Mouse (Mus musculus) kidney, postnatal 14 days (tissue): Measurements from ENCODE around the gene Mylk4.

ENCODE experiments used
- DNase-seq: peaks from one replicate; pipeline ENCODE4 v3.0.0; 2022; ENCODE audit warnings: mixed read lengths

Gene Mylk4

DNA sequence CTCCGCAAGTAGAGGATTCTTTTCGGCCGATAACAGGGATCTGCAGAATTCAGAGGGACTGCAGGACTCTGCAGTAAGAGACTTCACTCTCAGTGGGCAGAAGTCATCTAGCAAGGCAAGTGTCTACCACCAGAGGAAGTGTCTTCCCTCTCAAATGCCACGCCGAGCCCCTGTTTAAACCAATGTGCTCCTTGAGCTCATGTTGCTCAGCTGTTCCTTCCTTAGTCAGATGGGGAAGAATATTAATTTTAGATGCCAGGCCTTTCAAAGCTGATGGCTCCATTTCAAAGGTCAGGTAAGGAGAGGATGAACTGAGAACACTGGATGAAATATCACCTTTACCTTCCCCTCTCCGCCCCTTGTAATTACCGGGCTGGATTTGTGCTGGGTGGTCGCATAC lies at the start of gene Mylk4:
Mylk4 (minus strand) TSS at position 139 of the 400 bp plus-strand sequence.
- DNase-seq: no peak

DNA sequence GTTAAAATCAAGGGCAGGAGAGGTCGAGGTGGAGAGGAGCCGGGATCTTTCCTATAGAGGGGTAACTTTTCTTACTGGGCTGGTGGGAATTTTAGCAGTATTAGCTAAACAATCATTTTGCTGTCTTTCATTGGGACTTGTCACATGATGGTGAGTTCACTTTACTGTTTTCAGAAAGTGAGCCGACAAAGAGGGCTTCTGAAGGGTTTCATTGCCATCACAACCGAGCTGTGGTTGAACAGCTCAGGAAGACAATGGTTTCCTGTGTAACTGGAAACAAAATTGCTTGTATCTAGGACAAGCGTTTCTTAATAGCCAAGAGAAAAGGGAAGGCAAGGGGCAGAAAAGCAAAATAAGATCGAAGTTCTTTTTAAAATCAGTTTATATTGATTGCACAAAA lies 49.5 kb upstream of the Mylk4 start:
- no peak for DNase-seq

DNA sequence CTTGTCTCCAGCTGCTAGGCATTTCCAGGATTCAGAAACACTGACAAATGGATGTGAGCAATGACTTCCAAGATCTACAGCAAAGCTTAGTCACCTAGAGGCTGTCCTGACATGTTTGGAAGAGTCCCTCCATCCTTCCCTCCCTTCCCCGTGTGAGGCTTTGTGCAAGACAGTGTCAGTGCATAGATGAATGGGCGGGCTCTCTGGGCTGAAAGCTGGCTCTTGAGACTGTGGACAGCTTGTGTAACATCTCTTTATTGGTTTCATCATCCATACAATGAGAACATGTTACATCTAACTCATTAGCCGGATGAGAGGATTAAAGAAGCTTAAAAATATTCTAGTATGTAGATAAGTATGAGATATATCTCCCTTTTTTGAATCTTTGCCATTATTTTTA lies 49.0 kb upstream of the Mylk4 start:
- DNase-seq: no peak

DNA sequence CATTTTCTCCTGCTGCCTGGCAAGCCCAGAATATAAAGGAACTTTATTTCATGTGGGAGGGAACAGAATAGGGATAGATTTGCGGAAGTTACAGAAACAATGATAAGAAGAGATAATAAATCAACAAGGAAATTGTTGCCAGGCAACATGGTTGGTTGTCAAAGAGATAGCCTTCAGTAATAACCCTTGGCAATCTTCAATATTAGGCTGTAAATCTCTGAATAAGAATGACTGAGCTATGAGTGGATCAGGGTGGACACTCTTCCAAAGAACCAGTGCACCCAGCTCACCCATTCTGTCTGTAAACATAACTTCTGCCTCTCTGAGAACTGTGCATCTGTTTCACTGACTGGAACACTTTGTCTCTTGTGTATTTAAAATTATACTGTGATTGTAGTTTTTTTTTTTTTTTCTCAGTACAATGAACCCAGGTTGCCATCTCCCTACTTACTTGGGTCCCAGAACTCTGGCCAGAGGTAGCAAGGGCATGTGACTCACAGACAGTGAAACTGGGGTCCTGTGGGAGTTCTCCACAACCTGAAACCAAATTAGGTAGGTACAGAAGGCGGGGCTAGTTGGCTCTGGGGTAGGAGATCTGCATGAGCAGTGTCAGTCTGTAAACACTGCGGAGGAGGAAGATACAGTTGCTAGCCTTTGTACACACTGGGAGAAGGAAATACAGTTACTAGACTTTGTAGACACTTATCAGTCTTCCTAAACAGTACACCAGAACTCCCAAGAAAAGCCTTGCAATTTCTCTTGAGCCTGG lies 47.9 kb upstream of the Mylk4 start:
- no peak for DNase-seq

DNA sequence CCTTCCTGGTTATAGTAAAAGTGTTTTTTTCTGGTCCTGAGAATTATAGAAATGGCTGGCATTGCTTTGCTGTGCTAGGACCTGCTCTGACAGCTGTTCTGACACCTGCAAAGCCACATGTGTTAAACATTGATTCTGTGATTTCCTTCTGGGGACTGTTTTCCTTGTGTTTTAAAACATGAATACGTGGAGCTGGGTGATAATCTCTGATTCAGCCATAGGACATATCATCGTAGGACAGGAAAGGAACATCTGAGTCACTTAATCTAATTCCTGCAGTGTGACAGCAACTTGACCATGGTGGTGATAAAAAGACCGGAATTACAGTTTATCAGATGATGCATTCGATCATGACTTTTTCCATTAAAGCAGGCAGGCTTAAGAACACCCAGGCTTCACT lies 45.1 kb upstream of the Mylk4 start:
- DNase-seq: no peak

DNA sequence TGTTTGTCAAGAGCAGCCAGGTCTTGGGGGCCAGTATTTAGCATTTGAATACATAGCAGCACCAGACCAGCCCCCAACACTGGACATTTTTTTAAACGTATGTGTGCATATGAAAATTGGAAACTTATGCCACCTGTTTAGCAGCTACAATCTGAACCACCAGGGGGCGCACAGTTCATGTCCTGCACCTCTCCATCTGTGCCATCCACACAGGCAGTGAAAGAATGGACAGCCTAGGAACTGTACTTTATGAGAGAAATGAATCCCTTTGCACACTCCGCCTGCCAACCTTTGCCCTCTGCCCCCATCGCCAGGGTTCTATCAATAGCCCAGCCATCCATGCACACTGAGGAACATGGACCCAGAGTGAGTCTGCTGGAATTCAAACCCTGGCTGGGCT lies 44.2 kb upstream of the Mylk4 start:
- peak; percentile 48 for DNase-seq

DNA sequence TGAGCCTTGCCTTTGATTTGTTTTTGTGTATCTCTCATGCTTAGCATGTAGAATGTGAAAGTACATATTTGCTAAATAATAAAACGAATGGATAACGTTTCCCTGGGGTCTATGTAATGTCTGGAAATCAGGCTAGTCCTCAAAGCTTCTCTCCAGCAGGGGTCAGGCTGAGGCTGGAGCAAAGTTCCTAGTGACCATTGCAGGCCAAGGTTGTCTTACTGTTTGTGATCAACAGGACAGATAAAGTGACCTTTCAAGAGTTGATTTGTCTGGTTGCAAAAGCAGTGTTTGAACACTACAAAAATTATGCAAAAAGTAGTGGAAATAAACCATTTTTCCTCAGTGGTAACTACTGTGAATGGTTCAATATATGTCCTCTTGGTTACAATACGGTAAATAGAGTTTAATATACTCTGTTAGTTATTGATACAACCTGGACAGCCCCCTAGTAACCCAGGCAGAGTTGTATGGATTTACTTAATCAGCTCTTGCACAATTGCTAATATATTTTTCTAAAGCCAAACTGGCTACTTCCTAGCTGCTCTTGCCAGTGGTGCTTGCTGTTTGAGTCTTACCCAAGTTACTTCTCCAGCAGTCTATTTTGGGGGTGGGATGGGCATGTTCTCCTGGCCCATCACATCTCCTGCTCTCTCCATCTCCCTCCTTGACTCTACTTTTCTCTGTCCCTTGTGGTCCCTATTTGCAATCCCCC lies 43.5 kb upstream of the Mylk4 start:
- no peak for DNase-seq

DNA sequence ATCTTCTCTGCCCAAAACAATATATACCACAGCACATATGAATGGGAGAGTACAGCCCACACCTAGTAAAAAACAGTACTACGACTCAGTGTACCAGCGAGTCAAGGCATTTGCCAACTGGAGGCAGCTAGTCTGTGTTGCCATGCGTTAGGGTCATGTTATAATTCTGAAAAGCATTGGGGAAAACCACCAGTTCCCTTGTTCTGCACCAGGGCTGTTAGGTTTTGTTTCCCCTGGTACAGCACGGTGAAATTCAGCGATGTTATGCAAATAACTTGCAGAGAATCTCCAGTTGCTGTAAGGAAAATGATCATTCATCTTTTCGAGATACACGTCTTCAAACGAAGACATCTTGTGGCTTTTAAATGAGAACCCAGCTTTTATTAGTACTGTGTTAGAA lies 41.8 kb upstream of the Mylk4 start:
- DNase-seq: no peak

DNA sequence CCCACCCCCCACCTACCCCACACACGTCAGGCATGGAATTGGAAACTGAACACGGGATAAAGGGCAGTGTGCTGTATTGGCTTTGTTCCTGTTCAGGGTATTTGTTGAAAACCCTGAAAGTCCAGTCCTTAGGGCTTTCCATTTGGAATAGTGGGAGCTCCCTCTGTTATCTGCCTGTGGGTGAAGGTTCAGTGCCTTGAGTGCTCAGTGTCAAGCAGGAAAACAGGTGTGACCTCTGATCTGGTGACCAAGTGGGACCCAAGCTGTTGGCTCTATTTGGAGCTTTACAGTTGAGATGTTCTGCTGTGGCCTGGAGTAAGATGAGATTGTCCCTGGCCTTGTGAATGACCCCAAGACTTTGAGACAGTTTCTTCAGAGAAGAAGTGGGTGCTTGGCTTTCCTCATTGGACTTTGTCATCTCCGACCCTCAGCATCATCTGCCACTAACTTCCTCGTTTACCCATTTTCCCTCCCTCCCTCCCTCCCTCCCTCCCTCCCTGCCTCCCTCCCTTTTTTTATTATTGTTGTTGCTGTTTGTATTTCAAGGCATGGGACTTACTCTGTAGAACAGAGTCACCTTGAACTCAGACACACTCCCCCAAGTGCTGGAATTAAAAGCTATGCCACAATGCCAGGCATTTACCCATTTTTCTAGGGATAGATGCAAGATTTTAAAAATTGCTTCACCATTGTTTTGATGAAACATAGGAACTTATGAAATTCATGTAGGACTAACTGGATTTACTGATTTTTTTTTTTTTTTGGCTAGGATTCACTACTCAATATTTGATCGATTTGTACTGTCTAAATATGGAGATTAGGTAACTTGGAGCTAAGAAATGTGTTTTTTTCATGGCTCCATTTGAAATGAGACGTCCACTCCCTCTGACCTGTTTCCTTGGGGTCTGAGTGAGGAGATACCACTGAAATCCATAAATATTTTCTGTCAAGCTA lies 40.9 kb upstream of the Mylk4 start:
- DNase-seq: no peak

DNA sequence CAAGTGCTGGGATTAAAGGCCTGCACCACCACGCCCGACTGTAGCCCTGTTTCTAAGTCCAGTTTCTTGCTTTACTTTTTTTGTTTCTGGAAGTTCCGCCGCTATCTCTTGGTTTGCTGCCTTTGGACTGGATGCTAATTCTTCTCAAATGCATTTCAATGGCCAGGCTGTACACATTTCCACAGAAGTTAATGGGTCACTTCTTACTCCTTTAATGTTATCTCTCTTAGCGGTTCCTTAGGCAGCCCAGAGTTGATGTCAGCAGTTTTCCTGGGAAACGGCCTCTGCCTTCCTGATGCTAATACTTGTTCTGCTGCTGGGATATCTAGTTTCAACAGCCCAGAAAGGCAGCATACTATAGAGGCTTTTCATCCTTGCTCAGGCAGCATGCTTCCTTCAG lies 39.4 kb upstream of the Mylk4 start:
- no peak for DNase-seq

DNA sequence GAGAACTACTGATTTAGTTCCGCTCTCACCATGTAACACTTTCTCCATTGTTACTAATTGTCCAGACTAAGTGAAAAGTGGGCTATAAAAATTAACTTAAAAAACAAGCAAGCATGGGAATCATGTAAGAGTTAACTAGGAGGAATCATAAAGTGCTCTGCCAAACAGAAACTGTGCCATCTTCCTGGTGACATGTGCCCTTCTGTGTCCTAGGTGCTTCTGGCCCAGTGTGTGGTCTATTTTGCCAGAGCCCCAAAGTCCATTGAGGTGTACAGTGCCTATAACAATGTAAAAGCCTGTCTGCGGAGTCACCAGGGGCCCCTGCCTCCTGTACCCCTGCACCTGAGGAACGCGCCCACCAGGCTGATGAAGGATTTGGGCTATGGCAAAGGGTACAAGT lies 37.9 kb upstream of the Mylk4 start:
- no peak for DNase-seq

DNA sequence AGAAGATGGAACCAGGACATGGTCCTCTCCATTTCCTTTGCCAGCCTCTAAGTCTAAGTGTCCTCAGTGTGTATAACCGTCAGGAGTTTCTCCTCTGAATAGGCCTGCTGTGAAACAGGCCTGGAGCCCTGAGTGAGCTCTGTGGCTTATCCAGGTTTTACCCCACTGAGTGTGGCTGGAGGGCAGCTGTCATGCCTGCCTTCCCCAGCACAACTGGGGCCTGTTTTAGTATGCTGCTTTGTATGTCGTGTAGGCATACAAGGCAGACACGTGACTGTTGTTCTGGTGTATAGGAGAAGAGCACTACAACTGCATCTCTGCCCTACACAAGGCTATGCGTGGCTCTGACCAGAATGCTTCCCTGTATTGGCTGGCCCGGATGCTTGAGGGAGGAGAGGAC lies 36.2 kb upstream of the Mylk4 start:
- DNase-seq: no peak

DNA sequence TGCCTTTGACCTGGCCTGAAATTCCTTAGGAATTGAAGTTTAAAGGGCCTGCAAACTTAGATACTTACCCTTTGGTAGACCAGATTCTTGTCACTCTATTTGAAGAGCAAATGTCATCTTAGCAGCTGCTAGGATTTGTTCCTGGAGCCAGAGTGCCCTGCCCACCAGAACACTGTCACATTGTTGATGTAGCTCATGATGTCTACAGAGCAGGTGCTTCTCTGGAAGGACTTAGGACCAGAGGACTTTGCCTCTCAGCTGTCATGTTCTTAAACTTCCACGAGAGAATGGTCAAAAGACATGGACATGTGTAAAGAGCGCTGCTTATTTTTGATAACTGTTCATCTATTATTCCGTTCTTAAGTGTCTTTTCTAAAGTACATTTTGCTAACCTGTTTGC lies 35.5 kb upstream of the Mylk4 start:
- no peak for DNase-seq

DNA sequence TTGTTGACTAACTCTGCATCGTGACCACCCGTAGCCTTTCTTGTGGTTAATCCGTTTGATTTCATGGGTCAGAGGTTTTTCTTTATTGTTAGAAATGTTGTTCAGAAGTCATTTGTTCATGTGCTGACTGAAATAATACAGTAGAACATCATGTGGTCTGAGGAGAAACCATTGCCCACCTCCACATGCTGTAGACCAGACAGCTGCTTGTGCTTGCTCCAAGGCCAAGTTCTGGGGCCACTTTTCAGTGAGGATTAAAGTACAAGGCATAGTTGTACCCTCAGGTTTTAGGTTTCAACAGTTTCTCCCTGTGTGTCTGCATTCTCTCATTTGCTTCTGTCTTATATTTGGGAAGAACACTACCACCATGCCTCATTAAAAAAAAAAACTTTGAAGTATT lies 23.9 kb upstream of the Mylk4 start:
- no peak for DNase-seq

DNA sequence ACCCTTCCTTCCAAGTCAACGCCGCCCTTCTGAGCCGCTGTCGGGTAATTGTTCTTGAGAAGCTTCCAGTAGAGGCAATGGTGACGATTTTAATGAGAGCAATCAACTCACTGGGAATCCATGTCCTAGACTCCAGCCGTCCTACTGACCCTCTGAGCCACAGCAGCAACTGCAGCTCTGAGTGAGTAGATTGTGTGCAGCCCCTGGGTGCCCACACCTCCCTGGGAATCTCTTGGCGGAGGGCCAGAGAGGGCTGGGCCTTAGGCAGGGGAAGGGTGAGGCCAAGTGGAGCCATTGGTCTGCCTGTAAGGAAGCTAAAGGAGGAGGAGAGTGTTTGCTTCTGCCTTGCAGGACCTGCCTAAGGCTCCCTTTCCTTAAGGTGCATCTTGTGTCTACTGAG lies 23.1 kb upstream of the Mylk4 start:
- DNase-seq: no peak

DNA sequence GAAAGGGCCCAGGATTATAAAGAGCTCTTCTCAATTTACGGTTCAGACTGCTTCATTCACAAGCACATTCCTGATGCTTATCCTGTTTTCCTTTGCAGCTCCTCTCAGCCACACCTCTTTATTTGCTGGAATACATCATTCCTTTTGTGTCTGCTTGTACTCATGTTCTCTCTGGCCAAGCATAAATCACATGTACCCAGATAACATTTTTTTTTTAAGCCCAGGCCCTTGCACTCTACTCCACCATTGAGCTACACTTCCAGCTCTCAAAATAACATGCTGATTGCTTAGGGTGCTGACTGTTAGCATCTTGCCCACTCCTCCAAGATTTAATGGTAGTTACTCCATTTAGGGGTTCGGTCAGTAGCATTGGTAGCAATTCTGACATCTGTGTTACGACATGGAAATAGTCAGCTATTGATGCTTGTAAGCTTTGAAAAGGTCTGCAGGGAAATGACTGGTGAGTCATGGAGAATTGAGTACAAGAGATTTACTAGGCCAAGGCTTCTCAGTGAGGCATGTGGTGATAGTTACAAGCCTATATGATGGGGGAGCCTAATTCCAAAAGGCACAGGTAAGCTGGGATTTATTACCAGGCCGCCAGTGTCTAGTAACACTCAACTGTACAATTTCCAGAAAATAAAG lies 20.1 kb upstream of the Mylk4 start:
- no peak for DNase-seq

DNA sequence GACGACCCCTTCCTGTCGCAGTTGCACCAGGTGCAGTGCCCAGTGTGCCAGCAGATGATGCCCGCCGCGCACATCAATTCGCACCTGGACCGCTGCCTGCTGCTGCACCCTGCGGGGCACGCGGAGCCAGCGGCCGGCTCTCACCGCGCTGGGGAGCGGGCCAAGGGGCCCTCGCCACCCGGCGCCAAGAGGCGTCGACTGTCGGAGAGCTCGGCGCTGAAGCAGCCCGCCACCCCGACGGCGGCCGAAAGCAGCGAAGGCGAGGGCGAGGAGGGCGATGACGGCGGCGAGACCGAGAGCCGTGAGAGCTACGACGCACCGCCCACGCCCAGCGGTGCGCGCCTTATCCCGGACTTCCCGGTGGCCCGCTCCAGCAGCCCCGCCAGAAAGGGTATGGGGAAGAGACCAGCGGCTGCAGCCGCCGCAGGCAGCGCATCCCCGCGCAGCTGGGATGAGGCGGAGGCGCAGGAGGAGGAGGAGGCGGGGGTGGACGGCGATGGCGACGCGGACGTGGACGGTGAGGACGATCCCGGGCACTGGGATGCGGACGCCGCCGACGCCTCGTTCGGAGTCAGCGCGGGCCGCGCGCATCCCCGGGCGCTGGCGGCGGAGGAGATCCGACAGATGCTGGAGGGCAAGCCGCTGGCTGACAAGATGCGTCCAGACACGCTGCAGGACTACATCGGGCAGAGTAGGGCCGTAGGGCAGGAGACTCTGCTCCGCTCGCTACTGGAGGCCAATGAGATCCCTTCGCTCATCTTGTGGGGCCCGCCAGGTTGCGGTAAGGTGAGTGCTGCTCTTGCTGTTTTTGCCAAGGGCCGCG lies 18.7 kb upstream of the Mylk4 start, which contains the start of gene D930007J09Rik:
D930007J09Rik (minus strand) TSS at position 591 of the 823 bp plus-strand sequence.
- DNase-seq: peak; percentile 61

DNA sequence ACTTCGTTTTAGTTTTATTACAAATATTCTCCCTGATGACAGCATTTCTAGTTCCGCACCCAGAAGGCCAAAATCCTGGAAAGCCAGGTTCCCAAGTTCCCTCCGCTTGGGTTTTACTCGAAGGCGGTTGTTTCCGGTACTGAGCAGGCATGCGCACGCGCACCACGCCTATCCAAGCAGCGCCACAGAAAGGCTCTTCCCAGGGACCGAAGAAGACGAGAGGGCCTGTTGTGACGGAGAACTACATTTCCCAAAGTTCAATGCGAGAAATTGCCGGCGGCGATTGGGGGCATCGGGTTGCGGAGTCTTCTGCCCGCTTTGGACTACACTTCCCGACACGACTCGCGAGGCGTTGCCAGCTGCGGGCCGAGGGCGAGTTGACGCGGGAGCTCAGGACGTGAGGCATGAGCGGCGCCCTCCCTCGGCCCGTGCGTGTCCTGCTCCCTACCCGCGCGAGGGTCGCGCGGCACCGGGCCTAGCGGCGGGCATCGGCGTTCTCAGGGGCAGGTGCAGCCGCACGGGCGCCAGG lies 18.0 kb upstream of the Mylk4 start, which contains the start of gene Wrnip1:
Wrnip1 (plus strand) TSS at position 346 of the 529 bp plus-strand sequence.
- DNase-seq: peak; percentile 98

DNA sequence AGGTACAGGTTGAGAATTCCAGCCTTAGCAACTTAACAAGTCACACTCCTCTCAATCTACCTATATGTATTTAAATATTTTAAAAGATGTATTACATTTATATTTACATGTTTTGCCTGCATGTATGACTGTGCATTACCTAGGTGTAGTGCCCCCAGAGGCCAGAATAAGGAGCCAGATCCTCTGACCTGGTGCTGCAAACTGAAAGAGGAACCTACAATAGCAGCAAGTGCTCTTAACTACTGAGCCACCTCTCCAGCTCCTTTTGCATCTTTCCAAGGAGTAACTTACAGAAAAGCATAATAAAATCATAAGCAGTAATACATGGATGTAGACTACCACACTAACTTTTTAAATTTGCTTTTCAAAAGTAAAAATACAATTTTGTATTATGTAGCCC lies 17.1 kb upstream of the Mylk4 start:
- DNase-seq: no peak

DNA sequence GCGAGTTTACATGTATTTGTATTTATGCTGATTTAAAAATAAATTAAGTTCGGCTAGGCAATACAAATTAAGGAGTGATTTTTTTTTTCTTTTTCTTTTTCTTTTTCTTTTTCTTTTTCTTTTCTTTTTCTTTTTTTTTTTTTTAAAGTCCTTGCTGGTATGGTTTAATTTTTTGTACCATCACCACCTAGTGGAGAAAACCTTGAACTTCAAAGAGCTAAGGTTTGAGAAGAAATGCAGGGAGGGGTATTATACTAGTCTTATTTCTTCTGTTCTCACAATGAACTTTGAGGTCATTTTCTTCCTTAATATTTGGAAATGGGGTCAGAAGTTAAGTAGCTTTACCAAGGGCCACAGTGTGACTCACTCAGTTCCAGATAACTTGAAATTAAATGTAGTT lies 15.4 kb upstream of the Mylk4 start:
- no peak for DNase-seq

DNA sequence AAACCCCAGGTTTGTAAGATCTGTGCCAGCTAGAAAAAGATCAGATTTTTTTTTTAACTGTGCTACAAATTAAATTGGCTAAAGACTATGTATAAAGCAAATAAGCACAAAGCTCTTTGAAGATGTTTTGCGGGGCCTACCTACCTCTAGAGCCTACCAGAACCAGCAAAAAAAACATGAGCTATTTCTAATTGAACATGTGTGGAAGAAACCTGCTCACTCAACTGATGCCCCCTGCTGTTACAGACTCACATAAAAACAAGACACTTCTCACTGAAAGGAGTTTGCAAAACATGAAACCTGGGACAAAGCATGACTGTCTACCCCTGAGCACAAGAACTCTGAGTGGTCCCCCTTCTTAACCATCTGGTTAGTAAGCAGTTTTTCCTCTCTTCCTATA lies 13.3 kb upstream of the Mylk4 start:
- no peak for DNase-seq

DNA sequence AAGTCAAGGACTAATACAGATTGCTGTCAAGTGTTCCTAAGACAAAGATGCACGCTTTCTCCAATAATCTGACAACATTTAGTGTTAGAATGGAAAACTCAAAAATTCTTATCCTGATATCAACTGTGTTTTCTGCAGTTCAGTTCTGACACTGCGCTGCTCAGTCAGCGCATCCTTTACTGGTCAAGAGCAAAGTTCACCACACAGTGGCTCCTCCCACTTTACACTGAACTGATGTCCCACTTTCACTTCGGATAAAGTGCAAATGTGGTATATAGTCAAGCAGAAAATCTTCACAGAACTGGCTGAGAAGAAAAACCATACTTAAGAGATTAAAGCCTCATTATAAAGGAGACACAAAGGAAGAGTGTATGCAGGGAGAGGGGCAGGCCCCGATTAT lies 11.4 kb upstream of the Mylk4 start:
- peak; percentile 59 for DNase-seq
